Mouse (Mus musculus) stomach, postnatal 0 days (tissue): ENCODE measurements around the gene Rnf26. TPM values are rescaled to one million over a fixed set of nuclear protein-coding genes. Genes with fewer than 3 reads are reported as not detected.

Experiments used
- ATAC-seq: fragments of 200-750 bp; cut with Nextera tagmentation; 2 replicates; pipeline ENCODE4 v1.8.0; 2017; ENCODE audit not compliant: low FRiP score, low TSS enrichment
- DNase-seq: peaks from one replicate; pipeline ENCODE4 v3.0.0-alpha.2; 2016; ENCODE audit warnings: low spot score
- H3K27ac ChIP-seq: fragments of 300-500 bp; sonication (generic); replicated peaks from 2 replicates; pipeline ENCODE4 v1.5.1; 2014; ENCODE audit warnings: mild to moderate bottlenecking, control low read depth
- H3K27me3 ChIP-seq: fragments of 300-500 bp; sonication (generic); 2 replicates; pipeline ENCODE4 v1.6.1; 2014; ENCODE audit warnings: low read length; ENCODE audit not compliant: control insufficient read depth, insufficient read depth
- H3K36me3 ChIP-seq: fragments of 300-500 bp; sonication (generic); 2 replicates; pipeline ENCODE4 v1.6.1; 2014; ENCODE audit warnings: low read length, mixed read lengths; ENCODE audit not compliant: control insufficient read depth, insufficient read depth
- H3K4me1 ChIP-seq: fragments of 300-500 bp; sonication (generic); replicated peaks from 2 replicates; pipeline ENCODE4 v1.6.1; 2014; ENCODE audit warnings: antibody characterized with exemption; ENCODE audit not compliant: control insufficient read depth, insufficient read depth
- H3K4me2 ChIP-seq: fragments of 300-500 bp; sonication (generic); replicated peaks from 2 replicates; pipeline ENCODE4 v1.6.1; 2014; ENCODE audit warnings: low read depth, mild to moderate bottlenecking, control low read depth, moderate library complexity
- H3K4me3 ChIP-seq: fragments of 300-500 bp; sonication (generic); 2 replicates; pipeline ENCODE4 v1.5.1; 2014; ENCODE audit warnings: low read depth, low read length, control low read depth
- H3K9ac ChIP-seq: fragments of 300-500 bp; sonication (generic); 2 replicates; pipeline ENCODE4 v1.6.1; 2014; ENCODE audit warnings: mild to moderate bottlenecking, low read length, control low read depth, mixed read lengths
- H3K9me3 ChIP-seq: fragments of 300-500 bp; sonication (generic); 2 replicates; pipeline ENCODE4 v1.6.1; 2016; ENCODE audit warnings: low read length; ENCODE audit not compliant: control insufficient read depth
- CTCF ChIP-seq: IDR thresholded peaks from 2 replicates; pipeline ENCODE4 v1.5.1; 2016; ENCODE audit warnings: antibody characterized with exemption, low read depth, mild to moderate bottlenecking, moderate library complexity
- EP300 ChIP-seq: optimal IDR thresholded peaks from 2 replicates; pipeline ENCODE3; 2016; ENCODE audit warnings: antibody characterized with exemption
- WGBS: fragments of 180-500 bp; shearing (Covaris S2); extraction: QIAGEN DNeasy Blood & Tissue Kit; methylation state at CpG from one replicate; pipeline ENCODE4 v1.1.7; 2014; 5-methylcytosine and 5-hydroxymethylcytosine counted together
- polyA plus RNA-seq: library from polyadenylated mRNA; unstranded; fragments of >200 nt; fragmentation: Nextera tagmentation; extraction: Ambion mirVana; gene quantifications from 2 replicates; pipeline ENCODE4 v1.2.1, GENCODE M21; 2015

The Rnf26 gene
- polyA plus RNA-seq, 1 experiment from 2014 or later: 22.0 TPM

DNA sequence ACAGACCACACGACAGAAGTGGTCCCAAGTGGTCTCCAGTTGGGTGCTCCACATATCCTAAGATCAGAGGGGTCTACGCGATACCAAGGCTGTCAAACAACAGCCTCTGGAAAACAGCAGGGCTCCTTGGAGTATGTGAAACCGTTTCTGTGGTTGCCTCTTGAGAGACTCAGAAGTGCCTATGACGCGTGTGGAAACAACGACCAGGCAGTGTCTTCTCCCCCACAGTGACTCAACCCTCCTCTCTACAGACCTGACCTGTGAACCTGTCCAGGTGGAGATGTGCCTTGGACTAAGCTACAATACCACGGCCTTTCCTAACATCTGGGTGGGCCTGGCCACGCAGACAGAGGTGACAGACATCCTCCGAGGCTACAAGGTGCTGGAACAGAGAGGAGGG, 7.5 kb downstream of the Rnf26 start:
- Histone ChIP-seq H3K4me2 (no peak overlapping the region), H3K4me1 (peaks cover 14% of the 10 kb centered on the region), H3K4me3 (no peak overlapping the region), H3K9me3 (no peaks in the 10 kb centered on the region), H3K27ac (no peak overlapping the region), H3K36me3 (no peaks in the 10 kb centered on the region), H3K9ac (no peak overlapping the region), H3K27me3 (no peaks in the 10 kb centered on the region)
- 87% methylated on average over 10 of the region's 10 CpGs for WGBS
- no peak for TF ChIP-seq CTCF
- TF ChIP-seq EP300: no peak
- DNase-seq (no peak), ATAC-seq (no peak)

DNA sequence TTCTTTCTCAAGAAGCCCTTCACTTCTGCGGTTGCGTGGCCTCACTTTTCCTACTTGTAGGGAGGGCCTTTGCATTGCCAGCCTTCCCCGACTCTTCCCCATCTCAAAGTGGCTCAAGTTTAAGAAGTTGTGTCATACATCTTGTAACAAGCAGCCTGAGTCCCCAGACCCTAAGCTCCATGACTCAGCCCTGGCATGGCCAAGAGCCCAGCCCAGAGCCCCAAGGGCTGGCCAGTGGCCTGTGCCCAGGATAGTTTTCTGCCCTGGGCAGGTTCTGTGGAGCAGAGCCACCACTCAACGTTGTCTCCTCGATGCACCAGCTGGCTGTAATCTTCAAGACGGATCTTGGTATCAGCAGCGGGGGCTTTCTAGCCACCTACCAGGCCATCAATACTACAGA, 8.4 kb downstream of the Rnf26 start:
- no peak for TF ChIP-seq EP300
- no peak for TF ChIP-seq CTCF
- ATAC-seq (no peak), DNase-seq (no peak)
- no peaks in the 10 kb centered on the region for H3K36me3 ChIP-seq
- H3K4me3 ChIP-seq: no peak overlapping the region
- H3K27ac ChIP-seq: no peak overlapping the region
- no peak overlapping the region for H3K4me2 ChIP-seq
- no peak overlapping the region for H3K9ac ChIP-seq
- WGBS: 89% methylated on average over 7 of the region's 7 CpGs
- peaks cover 10% of the 10 kb centered on the region for H3K4me1 ChIP-seq
- H3K9me3 ChIP-seq: no peaks in the 10 kb centered on the region
- H3K27me3 ChIP-seq: no peaks in the 10 kb centered on the region

DNA sequence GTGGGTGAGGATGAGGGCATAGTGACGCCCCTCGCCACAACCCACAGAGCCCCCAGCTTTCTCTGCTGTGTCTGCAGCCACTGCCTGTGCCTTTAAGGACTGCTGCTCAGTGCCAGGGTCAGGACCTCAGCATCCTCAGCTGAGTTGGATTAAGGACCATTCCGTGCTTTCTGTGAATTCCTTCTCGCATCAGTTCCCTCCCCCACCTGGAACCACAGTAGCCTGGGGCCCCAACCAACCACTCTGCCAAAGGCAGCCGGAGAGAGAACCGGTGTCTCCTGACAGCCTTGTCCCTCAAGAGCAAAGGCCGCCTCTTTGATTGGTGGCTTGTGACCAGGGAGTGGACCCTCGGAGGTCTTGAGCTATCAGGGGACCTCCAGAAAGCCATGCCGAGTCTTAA, 11.8 kb downstream of the Rnf26 start, which contains the start of gene Mfrp:
Gene Mfrp, plus strand, starts transcription at position 240 of the 400 bp plus-strand sequence.
- Histone ChIP-seq H3K4me3 (no peak within 1 kb of the TSS), H3K27me3 (no peaks in the 10 kb centered on the region), H3K36me3 (no peaks in the 10 kb centered on the region), H3K4me1 (no peaks in the 10 kb centered on the region), H3K4me2 (no peak within 1 kb of the TSS), H3K9me3 (no peaks in the 10 kb centered on the region), H3K27ac (no peak within 1 kb of the TSS), H3K9ac (no peak within 1 kb of the TSS)
- 84% methylated on average over 9 of the region's 9 CpGs for whole genome bisulfite sequencing
- ATAC-seq (no peak), DNase-seq (no peak)
- no peak for TF ChIP-seq CTCF
- TF ChIP-seq EP300: no peak

DNA sequence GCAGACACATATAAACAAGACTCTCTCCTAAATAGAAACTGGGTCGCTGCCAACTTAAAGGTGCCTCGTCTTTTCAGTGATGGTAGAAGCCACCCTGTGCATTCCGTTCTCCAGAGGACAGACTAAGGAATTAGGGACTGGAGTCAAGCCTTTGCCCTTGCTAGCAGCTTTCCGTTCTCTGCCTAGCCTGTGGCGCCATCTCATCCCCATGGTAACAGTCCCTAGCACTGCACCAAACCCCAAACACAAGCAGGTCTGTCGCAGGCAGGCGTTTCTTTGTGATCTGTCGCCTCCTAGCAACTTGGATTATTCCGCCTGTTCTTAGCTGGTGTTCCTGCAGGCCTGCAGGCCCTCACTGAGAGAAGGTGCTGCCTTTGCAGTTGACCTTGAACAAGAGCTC, 16.8 kb downstream of the Rnf26 start:
- no peak overlapping the region for H3K9ac ChIP-seq
- 33% methylated on average over 9 of the region's 9 CpGs for WGBS
- H3K9me3 ChIP-seq: no peaks in the 10 kb centered on the region
- ATAC-seq: peak; percentile 40; the same call in 1 of the 2 replicates
- H3K4me1 ChIP-seq: no peaks in the 10 kb centered on the region
- no peak; the same call in 1 of the 2 replicates for TF ChIP-seq CTCF
- TF ChIP-seq EP300: no peak
- no peak overlapping the region for H3K4me3 ChIP-seq
- no peaks in the 10 kb centered on the region; the same call in 1 of the 2 replicates for H3K36me3 ChIP-seq
- no peak overlapping the region for H3K4me2 ChIP-seq
- H3K27me3 ChIP-seq: no peaks in the 10 kb centered on the region
- no peak for DNase-seq
- H3K27ac ChIP-seq: no peak overlapping the region

DNA sequence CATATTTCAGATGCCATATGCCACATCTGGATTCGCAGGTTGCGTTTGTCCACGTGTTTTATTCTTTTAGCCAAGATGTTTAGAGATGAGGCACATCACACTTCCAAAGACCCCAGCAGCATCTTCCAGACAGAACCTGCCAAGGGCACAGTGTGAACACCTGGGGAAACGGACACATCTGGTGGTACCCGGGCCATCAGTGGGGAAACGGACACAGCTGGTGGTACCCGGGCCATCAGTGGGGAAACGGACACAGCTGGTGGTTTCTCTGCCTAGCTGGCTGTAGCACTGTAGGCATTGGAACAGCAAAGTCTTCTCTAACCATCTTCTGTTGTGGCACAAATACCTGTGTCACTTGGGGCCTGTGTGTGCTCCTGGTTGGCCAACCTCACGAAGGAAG, 17.5 kb downstream of the Rnf26 start:
- no peak overlapping the region for H3K9ac ChIP-seq
- H3K36me3 ChIP-seq: no peaks in the 10 kb centered on the region; the same call in 1 of the 2 replicates
- DNase-seq (no peak), ATAC-seq (no peak)
- H3K9me3 ChIP-seq: no peaks in the 10 kb centered on the region
- H3K27me3 ChIP-seq: no peaks in the 10 kb centered on the region
- TF ChIP-seq CTCF: no peak
- TF ChIP-seq EP300: no peak
- no peak overlapping the region for H3K4me3 ChIP-seq
- WGBS: 92% methylated on average over 9 of the region's 9 CpGs
- no peaks in the 10 kb centered on the region for H3K4me1 ChIP-seq
- H3K4me2 ChIP-seq: no peak overlapping the region
- H3K27ac ChIP-seq: no peak overlapping the region

DNA sequence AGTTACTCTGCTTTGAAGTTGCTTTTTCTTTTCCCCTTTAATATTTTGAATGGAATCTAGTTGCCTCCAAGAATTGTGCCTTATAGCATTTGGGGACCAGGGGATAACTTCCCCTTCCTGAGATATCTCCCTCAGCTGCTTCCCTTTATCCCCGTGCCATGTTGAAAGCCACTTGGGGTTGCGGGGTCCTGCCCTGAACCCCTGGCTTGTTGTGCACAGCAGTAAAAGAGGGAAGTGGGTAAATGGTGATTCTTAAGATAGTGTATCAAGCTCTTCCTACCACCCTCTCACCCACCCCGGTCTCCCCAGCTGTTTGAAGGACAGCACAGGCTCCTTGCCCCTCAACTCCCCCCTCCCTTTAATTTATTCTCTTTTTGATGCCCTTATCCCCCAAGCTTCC, 18.6 kb downstream of the Rnf26 start:
- Histone ChIP-seq H3K4me1 (no peaks in the 10 kb centered on the region), H3K9me3 (no peaks in the 10 kb centered on the region), H3K4me2 (no peak overlapping the region), H3K27me3 (no peaks in the 10 kb centered on the region), H3K27ac (no peak overlapping the region), H3K9ac (no peak overlapping the region), H3K36me3 (no peaks in the 10 kb centered on the region; the same call in 1 of the 2 replicates), H3K4me3 (no peak overlapping the region)
- TF ChIP-seq EP300 (no peak), CTCF (no peak)
- 87% methylated on average over 3 of the region's 3 CpGs for WGBS
- DNase-seq (no peak), ATAC-seq (no peak)
